Mouse (Mus musculus) left cerebral cortex, adult 9 months (tissue): ENCODE measurements at regions not wholly inside any gene's neighbourhood (a gene's known extent, or its start where the extent isn't known, plus 50 kb on each side); places are given as distances from the start of the nearest gene placed in this dataset.
A peak's percentile ranks its signal among the peaks of the same experiment; 100 is the strongest.

Experiments used
- DNase-seq, 2 experiments: peaks; one replicate each; pipeline ENCODE4 v3.0.0; 2022; ENCODE audit warnings: low spot score in 2 of 2

GRCm38 (mm10) chr5:69877100-69877499 lies 285.0 kb upstream of the Gnpda2 start:
- DNase-seq = no peak

- no peak for DNase-seq
Measured at GRCm38 (mm10) chr5:69863027-69863426, 270.9 kb upstream of the Gnpda2 start.

- DNase-seq = no peak
Measured at GRCm38 (mm10) chr5:69844809-69845208, 252.7 kb upstream of the Gnpda2 start.

GRCm38 (mm10) chr5:69837947-69838710 lies 246.0 kb upstream of the Gnpda2 start:
- no peak for DNase-seq

- DNase-seq = no peak
Measured at GRCm38 (mm10) chr5:69836356-69836755, 244.2 kb upstream of the Gnpda2 start.

- no peak for DNase-seq
Measured at GRCm38 (mm10) chr5:69835162-69835561, 243.0 kb upstream of the Gnpda2 start.

GRCm38 (mm10) chr5:69817778-69818177 lies 225.6 kb upstream of the Gnpda2 start:
- no peak for DNase-seq

- no peak for DNase-seq
Measured at GRCm38 (mm10) chr5:69817035-69817434, 224.9 kb upstream of the Gnpda2 start.

- DNase-seq = no peak
Measured at GRCm38 (mm10) chr5:69815356-69815755, 223.2 kb upstream of the Gnpda2 start.

GRCm38 (mm10) chr5:69802612-69803011 lies 210.5 kb upstream of the Gnpda2 start:
- DNase-seq = peak in 1 of 2 experiments; percentile 3

- DNase-seq = no peak
Measured at GRCm38 (mm10) chr5:69802101-69802500, 210.0 kb upstream of the Gnpda2 start.

GRCm38 (mm10) chr5:69795316-69795715 lies 203.2 kb upstream of the Gnpda2 start:
- no peak for DNase-seq

GRCm38 (mm10) chr5:69794641-69795040 lies 202.5 kb upstream of the Gnpda2 start:
- no peak for DNase-seq

GRCm38 (mm10) chr5:69756769-69757485 lies 164.8 kb upstream of the Gnpda2 start:
- no peak for DNase-seq

GRCm38 (mm10) chr5:69756360-69756759 lies 164.2 kb upstream of the Gnpda2 start:
- DNase-seq = peak in 1 of 2 experiments; percentile 6

GRCm38 (mm10) chr5:69740511-69740910 lies 148.4 kb upstream of the Gnpda2 start:
- no peak for DNase-seq

GRCm38 (mm10) chr5:69721351-69722006 lies 129.3 kb upstream of the Gnpda2 start:
- DNase-seq = no peak

GRCm38 (mm10) chr5:69716087-69716486 lies 123.9 kb upstream of the Gnpda2 start:
- no peak for DNase-seq

- peak; percentile 8 to 10 for DNase-seq
Measured at GRCm38 (mm10) chr5:69707099-69707498, 115.0 kb upstream of the Gnpda2 start.

GRCm38 (mm10) chr5:69705168-69705532 lies 113.0 kb upstream of the Gnpda2 start:
- no peak for DNase-seq

- peak in 1 of 2 experiments; percentile 52 for DNase-seq
Measured at GRCm38 (mm10) chr5:69704261-69705167, 112.4 kb upstream of the Gnpda2 start.

- no peak for DNase-seq
Measured at GRCm38 (mm10) chr5:69678770-69679169, 86.6 kb upstream of the Gnpda2 start.
